Mouse (Mus musculus) hindbrain, embryonic 12.5 days (tissue): ENCODE measurements at regions not wholly inside any gene's neighbourhood (a gene's known extent, or its start where the extent isn't known, plus 50 kb on each side); places are given as distances from the start of the nearest gene placed in this dataset.
"Not testable (repeated sequence)": the region's sequence is repeated elsewhere in the genome, so short reads cannot be mapped to it uniquely, and the experiment has no call there.

Experiments
- ATAC-seq: fragments of 200-750 bp; cut with Nextera tagmentation; 2 replicates; pipeline ENCODE4 v1.8.0; 2017; ENCODE audit warnings: moderate TSS enrichment; ENCODE audit not compliant: low FRiP score
- H3K27ac ChIP-seq: fragments of 300-500 bp; sonication (generic); 2 replicates; pipeline ENCODE4 v1.5.1; 2016; ENCODE audit warnings: mild to moderate bottlenecking
- H3K27me3 ChIP-seq: fragments of 300-500 bp; sonication (generic); 2 replicates; pipeline ENCODE4 v1.6.1; 2016; ENCODE audit warnings: mild to moderate bottlenecking
- H3K36me3 ChIP-seq: fragments of 300-500 bp; sonication (generic); 2 replicates; pipeline ENCODE4 v1.6.1; 2016; ENCODE audit warnings: mild to moderate bottlenecking
- H3K4me1 ChIP-seq: fragments of 300-500 bp; sonication (generic); 2 replicates; pipeline ENCODE4 v1.6.1; 2016
- H3K4me2 ChIP-seq: fragments of 300-500 bp; sonication (generic); replicated peaks from 2 replicates; pipeline ENCODE4 v1.6.1; 2016; ENCODE audit warnings: mild to moderate bottlenecking
- H3K4me3 ChIP-seq: fragments of 300-500 bp; sonication (generic); 2 replicates; pipeline ENCODE4 v1.5.1; 2016; ENCODE audit warnings: mild to moderate bottlenecking
- H3K9ac ChIP-seq: fragments of 300-500 bp; sonication (generic); 2 replicates; pipeline ENCODE4 v1.6.1; 2016; ENCODE audit warnings: mild to moderate bottlenecking, moderate library complexity
- H3K9me3 ChIP-seq: fragments of 300-500 bp; sonication (generic); replicated peaks from 2 replicates; pipeline ENCODE4 v1.6.1; 2016; ENCODE audit warnings: mild to moderate bottlenecking
- WGBS: fragments of 180-500 bp; shearing (Covaris S2); methylation state at CpG from one replicate; pipeline ENCODE4 v1.1.7; 2016; 5-methylcytosine and 5-hydroxymethylcytosine counted together

- H3K27ac ChIP-seq = no peak overlapping the region
- H3K27me3 ChIP-seq = no peaks in the 10 kb centered on the region
- H3K4me3 ChIP-seq = no peak overlapping the region
- H3K36me3 ChIP-seq = no peaks in the 10 kb centered on the region
- 80% methylated on average over 3 of the region's 3 CpGs for WGBS
- H3K9me3 ChIP-seq = no peaks in the 10 kb centered on the region
- H3K4me1 ChIP-seq = no peaks in the 10 kb centered on the region
- ATAC-seq = no peak
- H3K9ac ChIP-seq = no peak overlapping the region
- no peak overlapping the region for H3K4me2 ChIP-seq
Observed at GRCm38 (mm10) chr10:104592009-104592603, 398.3 kb downstream of the Gm4340 start.

- WGBS = 91% methylated on average over 5 of the region's 5 CpGs
Observed at GRCm38 (mm10) chr10:104595920-104596319, 402.1 kb downstream of the Gm4340 start.

GRCm38 (mm10) chr10:104627629-104628028 is 433.8 kb downstream of the Gm4340 start:
- Histone ChIP-seq H3K4me3 (no peak overlapping the region), H3K4me2 (no peak overlapping the region), H3K36me3 (no peaks in the 10 kb centered on the region), H3K4me1 (no peaks in the 10 kb centered on the region), H3K9ac (no peak overlapping the region), H3K27ac (no peak overlapping the region), H3K27me3 (no peaks in the 10 kb centered on the region), H3K9me3 (no peaks in the 10 kb centered on the region)
- ATAC-seq = no peak
- 70% methylated on average over 1 of the region's 1 CpGs for WGBS

More at GRCm38 (mm10) chr10:104595920-104596319, 402.1 kb downstream of the Gm4340 start:
- Histone ChIP-seq H3K27me3 (no peaks in the 10 kb centered on the region), H3K36me3 (no peaks in the 10 kb centered on the region), H3K27ac (no peak overlapping the region), H3K9me3 (no peaks in the 10 kb centered on the region), H3K4me1 (no peaks in the 10 kb centered on the region), H3K4me3 (no peak overlapping the region), H3K4me2 (no peak overlapping the region), H3K9ac (no peak overlapping the region)
- no peak for ATAC-seq

GRCm38 (mm10) chr10:104651020-104651419 is 457.2 kb downstream of the Gm4340 start:
- Histone ChIP-seq H3K9ac (no peak overlapping the region), H3K4me1 (no peaks in the 10 kb centered on the region), H3K36me3 (no peaks in the 10 kb centered on the region), H3K4me2 (no peak overlapping the region), H3K9me3 (no peaks in the 10 kb centered on the region), H3K27ac (no peak overlapping the region), H3K4me3 (no peak overlapping the region), H3K27me3 (no peaks in the 10 kb centered on the region)
- ATAC-seq = no peak
- WGBS = 83% methylated on average over 8 of the region's 8 CpGs

- 59% methylated on average over 7 of the region's 7 CpGs for WGBS
- H3K27ac ChIP-seq = no peak overlapping the region
- H3K9ac ChIP-seq = no peak overlapping the region
- H3K9me3 ChIP-seq = no peaks in the 10 kb centered on the region
- no peaks in the 10 kb centered on the region for H3K27me3 ChIP-seq
- peaks cover 6% of the 10 kb centered on the region for H3K4me1 ChIP-seq
- H3K4me2 ChIP-seq = no peak overlapping the region
- H3K36me3 ChIP-seq = no peaks in the 10 kb centered on the region
- ATAC-seq = no peak
- H3K4me3 ChIP-seq = no peak overlapping the region
Observed at GRCm38 (mm10) chr10:104660298-104660697, 466.5 kb downstream of the Gm4340 start.

GRCm38 (mm10) chr10:104661672-104662071 is 467.8 kb downstream of the Gm4340 start:
- ATAC-seq = peak; percentile 81
- H3K4me2 ChIP-seq = no peak overlapping the region
- H3K4me1 ChIP-seq = peaks cover 6% of the 10 kb centered on the region
- WGBS = 27% methylated on average over 7 of the region's 7 CpGs
- H3K27me3 ChIP-seq = no peaks in the 10 kb centered on the region
- no peak overlapping the region for H3K27ac ChIP-seq
- H3K9me3 ChIP-seq = no peaks in the 10 kb centered on the region
- no peaks in the 10 kb centered on the region for H3K36me3 ChIP-seq
- no peak overlapping the region for H3K4me3 ChIP-seq
- no peak overlapping the region for H3K9ac ChIP-seq

GRCm38 (mm10) chr10:104668286-104668685 is 474.4 kb downstream of the Gm4340 start:
- no peak overlapping the region for H3K9ac ChIP-seq
- no peak overlapping the region for H3K4me2 ChIP-seq
- H3K4me3 ChIP-seq = no peak overlapping the region
- WGBS = 77% methylated on average over 2 of the region's 2 CpGs
- H3K4me1 ChIP-seq = no peaks in the 10 kb centered on the region
- no peak overlapping the region for H3K27ac ChIP-seq
- ATAC-seq = no peak
- H3K9me3 ChIP-seq = no peaks in the 10 kb centered on the region
- no peaks in the 10 kb centered on the region for H3K27me3 ChIP-seq
- no peaks in the 10 kb centered on the region for H3K36me3 ChIP-seq

- 82% methylated on average over 5 of the region's 5 CpGs for whole genome bisulfite sequencing
- Histone ChIP-seq H3K36me3 (no peaks in the 10 kb centered on the region), H3K9ac (no peak overlapping the region), H3K4me2 (no peak overlapping the region), H3K4me3 (no peak overlapping the region), H3K4me1 (no peaks in the 10 kb centered on the region), H3K27me3 (no peaks in the 10 kb centered on the region), H3K9me3 (no peaks in the 10 kb centered on the region), H3K27ac (no peak overlapping the region)
- no peak for ATAC-seq
Observed at GRCm38 (mm10) chr10:104684717-104685336, 491.0 kb downstream of the Gm4340 start.

- Histone ChIP-seq H3K4me1 (no peaks in the 10 kb centered on the region), H3K4me3 (no peak overlapping the region), H3K27me3 (no peaks in the 10 kb centered on the region), H3K27ac (no peak overlapping the region), H3K4me2 (no peak overlapping the region), H3K36me3 (no peaks in the 10 kb centered on the region), H3K9me3 (no peaks in the 10 kb centered on the region), H3K9ac (no peak overlapping the region)
- no peak for ATAC-seq
- WGBS = 60% methylated on average over 3 of the region's 3 CpGs
Observed at GRCm38 (mm10) chr10:104685857-104686256, 492.0 kb downstream of the Gm4340 start.

GRCm38 (mm10) chr10:104686669-104687068 is 492.8 kb downstream of the Gm4340 start:
- 91% methylated on average over 6 of the region's 6 CpGs for WGBS
- no peak for ATAC-seq
- Histone ChIP-seq H3K36me3 (no peaks in the 10 kb centered on the region), H3K27ac (no peak overlapping the region), H3K4me2 (no peak overlapping the region), H3K9ac (no peak overlapping the region), H3K4me3 (no peak overlapping the region), H3K27me3 (no peaks in the 10 kb centered on the region), H3K9me3 (no peaks in the 10 kb centered on the region), H3K4me1 (no peaks in the 10 kb centered on the region)

GRCm38 (mm10) chr10:104694974-104695373 is 501.1 kb downstream of the Gm4340 start:
- no peaks in the 10 kb centered on the region for H3K27me3 ChIP-seq
- no peaks in the 10 kb centered on the region for H3K9me3 ChIP-seq
- no peak overlapping the region for H3K9ac ChIP-seq
- no peak overlapping the region for H3K4me3 ChIP-seq
- no peak for ATAC-seq
- H3K4me1 ChIP-seq = no peaks in the 10 kb centered on the region
- H3K36me3 ChIP-seq = no peaks in the 10 kb centered on the region
- WGBS = 94% methylated on average over 3 of the region's 3 CpGs
- no peak overlapping the region for H3K4me2 ChIP-seq
- H3K27ac ChIP-seq = no peak overlapping the region

GRCm38 (mm10) chr10:104708926-104709325 is 515.1 kb downstream of the Gm4340 start:
- ATAC-seq = no peak
- no peaks in the 10 kb centered on the region for H3K36me3 ChIP-seq
- no peak overlapping the region for H3K27ac ChIP-seq
- no peak overlapping the region for H3K4me3 ChIP-seq
- no peaks in the 10 kb centered on the region for H3K9me3 ChIP-seq
- no peaks in the 10 kb centered on the region for H3K4me1 ChIP-seq
- no peak overlapping the region for H3K9ac ChIP-seq
- no peaks in the 10 kb centered on the region for H3K27me3 ChIP-seq
- no peak overlapping the region for H3K4me2 ChIP-seq

GRCm38 (mm10) chr10:104713281-104713915 is 519.6 kb downstream of the Gm4340 start:
- WGBS = 36% methylated on average over 5 of the region's 5 CpGs
- H3K9me3 ChIP-seq, H3K36me3 ChIP-seq, H3K27me3 ChIP-seq, H3K4me1 ChIP-seq, H3K9ac ChIP-seq, H3K4me2 ChIP-seq, H3K4me3 ChIP-seq, H3K27ac ChIP-seq: not testable (repeated sequence)
- ATAC-seq = peak; percentile 81
